Mouse (Mus musculus): ENCODE results near the gene Smpd4. TPM values are rescaled to one million over a fixed set of nuclear protein-coding genes. Genes with fewer than 3 reads are reported as not detected.

Gene Smpd4
- total RNA-seq, 2 experiments from 2014 or later, result 49.2 to 59.7 TPM

DNA sequence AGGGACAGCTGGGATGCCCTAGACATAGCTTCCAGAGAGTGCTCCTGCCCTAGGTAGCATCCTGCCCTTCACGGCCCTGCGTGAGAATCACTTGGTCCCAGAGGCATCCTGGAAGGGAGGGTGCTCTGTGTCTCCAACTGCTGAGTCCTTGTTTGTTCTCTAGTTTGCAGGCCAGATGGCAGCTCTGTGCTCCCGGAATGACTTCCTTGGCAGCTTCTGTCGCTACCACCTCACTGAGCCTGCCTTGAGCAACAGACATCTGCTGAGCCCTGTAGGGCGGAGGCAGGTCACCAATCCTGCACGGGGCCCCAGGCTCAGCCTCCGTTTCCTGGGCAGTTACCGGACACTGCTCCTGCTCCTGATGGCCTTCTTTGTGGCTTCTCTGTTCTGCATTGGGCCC is 23.2 kb downstream of the Smpd4 start:
- peak overlapping the region; percentile 69 for H3K27ac ChIP-seq

GRCm38 (mm10) chr16:17643437-17643990 is 24.4 kb downstream of the Smpd4 start:
- DNase-seq (ENCODE audit: low spot score in 2 of 2), result no peak
- no peak for TF ChIP-seq CTCF (conservative IDR thresholded peaks at IDR 0.05)
- H3K4me3 ChIP-seq, result no peak overlapping the region
- H3K27ac ChIP-seq, result no peak overlapping the region

More for the DNA sequence above, 23.2 kb downstream of the Smpd4 start:
- H3K4me3 ChIP-seq, result no peak overlapping the region
- no peak for TF ChIP-seq CTCF (conservative IDR thresholded peaks at IDR 0.05)
- peak; percentile 55 to 66 for DNase-seq (ENCODE audit: low spot score in 2 of 2)

DNA sequence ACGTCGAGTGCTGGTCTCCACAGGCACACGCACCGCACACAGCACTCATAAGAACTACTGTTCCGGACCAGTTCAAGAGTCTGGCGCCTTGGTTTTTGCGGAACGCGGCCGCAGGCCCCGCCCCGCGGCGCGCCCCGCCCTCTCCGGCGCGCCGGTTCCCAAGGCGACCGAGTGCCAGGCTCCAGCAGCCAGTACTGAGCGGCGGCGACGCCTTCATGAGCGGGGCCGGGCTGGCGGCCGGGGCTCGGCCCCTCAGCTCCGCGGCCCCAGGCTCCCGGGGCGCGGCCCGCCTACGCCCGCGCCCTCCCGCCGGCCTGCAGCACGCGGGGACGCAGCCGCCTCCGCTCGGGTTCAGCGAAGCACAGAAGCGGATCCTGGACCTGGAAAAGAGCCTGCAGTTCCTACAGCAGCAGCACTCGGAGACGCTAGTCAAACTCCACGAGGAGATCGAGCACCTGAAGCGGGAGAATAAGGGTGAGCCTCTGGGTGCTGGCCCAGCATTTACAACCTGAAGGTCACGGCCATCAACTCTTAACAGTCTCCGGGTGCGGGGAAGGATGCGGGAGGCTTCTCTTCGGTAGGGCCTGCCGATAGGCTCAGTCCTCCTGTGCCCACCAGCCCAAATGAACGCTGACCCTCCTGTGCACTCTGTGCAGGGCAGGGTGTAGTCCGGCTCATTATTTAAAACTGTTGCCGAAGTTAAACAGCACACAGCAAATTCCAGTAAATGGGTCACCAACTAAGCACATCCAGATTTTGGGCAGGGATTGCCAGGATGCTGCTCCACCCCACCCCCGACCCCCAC is 27.4 kb downstream of the Smpd4 start, which contains the start of gene Ccdc74a:
Ccdc74a (plus strand) TSS at position 161 of the 805 bp plus-strand sequence.
- no peak for TF ChIP-seq CTCF (conservative IDR thresholded peaks at IDR 0.05)
- Histone ChIP-seq H3K27ac (peak within 1 kb of the TSS; percentile 88), H3K4me3 (peak within 1 kb of the TSS; percentile 60)
- DNase-seq (ENCODE audit: low spot score in 2 of 2), result peak; percentile 69 to 80

GRCm38 (mm10) chr16:17647156-17647555 is 28.0 kb downstream of the Smpd4 start:
- DNase-seq (ENCODE audit: low spot score in 2 of 2), result no peak
- Histone ChIP-seq H3K4me3 (peak overlapping the region; percentile 60), H3K27ac (peak overlapping the region; percentile 88)
- no peak for TF ChIP-seq CTCF (conservative IDR thresholded peaks at IDR 0.05)

DNA sequence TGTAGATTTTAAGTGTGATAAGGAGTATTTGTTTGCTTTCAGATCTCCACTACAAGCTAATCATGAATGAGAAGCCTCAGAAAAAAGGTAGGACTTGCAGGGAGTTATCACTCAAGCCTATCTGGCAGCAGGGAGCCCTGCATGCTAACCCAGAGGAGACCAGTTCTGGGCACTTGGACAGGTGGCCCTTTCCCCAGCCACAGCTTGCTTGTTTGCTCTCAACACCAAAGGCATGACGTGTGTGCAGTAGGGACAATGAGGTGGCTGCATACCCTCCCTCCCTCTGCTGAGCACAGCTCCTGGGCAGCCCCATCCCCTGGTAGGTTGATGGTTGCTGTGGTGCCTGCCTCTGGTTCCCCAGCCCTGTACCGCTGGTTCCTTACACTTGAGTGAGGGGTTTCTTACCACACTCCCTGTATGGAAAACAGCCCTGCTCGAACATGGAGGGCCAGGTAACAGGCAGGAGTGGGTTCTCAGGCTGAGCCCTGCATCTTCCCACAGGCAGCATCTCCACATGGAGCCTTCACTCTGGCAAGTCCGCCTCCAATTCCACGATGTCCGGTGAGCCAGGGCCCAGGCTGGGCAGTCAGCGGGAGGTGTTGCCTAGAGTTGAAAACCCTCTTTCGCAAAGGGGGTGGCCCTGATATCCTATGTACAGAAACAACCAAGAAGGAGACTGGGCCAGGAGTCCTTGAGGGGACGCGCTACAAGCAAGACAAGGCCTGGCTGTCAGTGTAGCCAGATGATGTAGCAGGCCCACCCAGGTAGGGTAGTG is 28.6 kb downstream of the Smpd4 start:
- Histone ChIP-seq H3K4me3 (peak overlapping the region; percentile 60), H3K27ac (peak overlapping the region; percentile 88)
- TF ChIP-seq CTCF (conservative IDR thresholded peaks at IDR 0.05), result no peak
- no peak for DNase-seq (ENCODE audit: low spot score in 2 of 2)

GRCm38 (mm10) chr16:17649925-17650605 is 30.9 kb downstream of the Smpd4 start:
- peak; percentile 42 to 51 for DNase-seq (ENCODE audit: low spot score in 2 of 2)
- peak overlapping the region; percentile 86 for H3K27ac ChIP-seq
- no peak for TF ChIP-seq CTCF (conservative IDR thresholded peaks at IDR 0.05)
- H3K4me3 ChIP-seq, result no peak overlapping the region

- no peak for TF ChIP-seq CTCF (conservative IDR thresholded peaks at IDR 0.05)
- no peak overlapping the region for H3K4me3 ChIP-seq
- peak overlapping the region; percentile 86 for H3K27ac ChIP-seq
- no peak for DNase-seq (ENCODE audit: low spot score in 2 of 2)
Measured at GRCm38 (mm10) chr16:17650711-17651110, 31.6 kb downstream of the Smpd4 start.

GRCm38 (mm10) chr16:17652607-17653006 is 33.5 kb downstream of the Smpd4 start:
- no peak for TF ChIP-seq CTCF (conservative IDR thresholded peaks at IDR 0.05)
- DNase-seq (ENCODE audit: low spot score in 2 of 2), result no peak
- peak overlapping the region; percentile 61; the same call in 1 of the 2 replicates for H3K27ac ChIP-seq
- no peak overlapping the region for H3K4me3 ChIP-seq

DNA sequence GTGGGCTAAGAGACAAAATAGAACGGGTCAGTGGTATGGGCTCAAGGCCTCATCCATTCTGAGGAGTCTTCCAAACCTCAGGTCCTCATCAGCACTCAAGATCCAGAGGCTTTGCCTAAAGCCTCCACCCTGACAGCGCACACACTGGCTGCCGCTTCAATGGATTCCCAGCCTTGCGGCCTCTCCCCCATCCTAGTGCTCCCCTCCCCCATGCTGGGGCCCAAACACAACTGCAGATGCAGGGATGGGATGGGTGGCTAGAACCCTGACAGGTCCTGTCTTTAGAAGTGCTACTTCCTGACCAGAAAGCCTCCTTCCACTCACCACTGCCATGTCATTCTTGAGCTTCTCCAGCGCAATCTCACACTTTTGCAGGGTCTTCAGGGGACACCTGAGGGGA is 34.4 kb downstream of the Smpd4 start:
- H3K4me3 ChIP-seq, result no peak overlapping the region
- no peak overlapping the region for H3K27ac ChIP-seq
- TF ChIP-seq CTCF (conservative IDR thresholded peaks at IDR 0.05), result no peak
- no peak for DNase-seq (ENCODE audit: low spot score in 2 of 2)

GRCm38 (mm10) chr16:17654188-17654795 is 35.1 kb downstream of the Smpd4 start:
- no peak for TF ChIP-seq CTCF (conservative IDR thresholded peaks at IDR 0.05)
- no peak for DNase-seq (ENCODE audit: low spot score in 2 of 2)
- no peak overlapping the region for H3K4me3 ChIP-seq
- H3K27ac ChIP-seq, result no peak overlapping the region

GRCm38 (mm10) chr16:17656212-17656871 is 37.2 kb downstream of the Smpd4 start:
- DNase-seq (ENCODE audit: low spot score in 2 of 2), result no peak
- no peak overlapping the region for H3K27ac ChIP-seq
- no peak for TF ChIP-seq CTCF (conservative IDR thresholded peaks at IDR 0.05)
- no peak overlapping the region for H3K4me3 ChIP-seq

DNA sequence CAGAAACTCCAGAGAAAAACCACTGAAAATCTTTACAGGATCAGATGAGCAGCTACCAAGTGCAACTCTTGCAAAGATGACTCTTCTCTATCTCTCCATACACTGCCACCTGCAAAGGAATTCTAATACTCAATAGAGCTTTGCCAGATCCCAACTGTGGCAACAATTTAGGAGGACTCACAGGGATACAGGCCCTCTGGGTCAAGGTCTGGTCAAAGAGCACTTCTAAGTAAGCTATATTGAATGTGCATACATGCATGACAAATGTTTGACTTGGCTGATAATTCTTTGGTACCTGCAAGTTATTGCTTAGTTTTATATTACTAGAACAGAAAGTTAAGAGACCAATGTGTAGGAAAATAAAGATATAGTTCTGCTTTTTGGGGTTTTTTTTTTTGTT is 46.4 kb downstream of the Smpd4 start:
- Histone ChIP-seq H3K4me3 (no peak overlapping the region), H3K27ac (no peak overlapping the region)
- no peak for TF ChIP-seq CTCF (conservative IDR thresholded peaks at IDR 0.05)
- no peak for DNase-seq (ENCODE audit: low spot score in 2 of 2)

Measured in layer of hippocampus, adult 2 months (tissue).